Mouse (Mus musculus) limb, embryonic 12.5 days (tissue): ENCODE data around the gene Kptn. TPM values are rescaled to one million over a fixed set of nuclear protein-coding genes. Genes with fewer than 3 reads are reported as not detected.

Experiments used
- ATAC-seq: fragments of 200-750 bp; cut with Nextera tagmentation; 2 replicates; pipeline ENCODE4 v1.8.0; 2017; ENCODE audit warnings: low read depth, moderate TSS enrichment; ENCODE audit not compliant: insufficient number of reproducible peaks, insufficient read depth, low FRiP score, low TSS enrichment
- H3K27ac ChIP-seq: fragments of 300-500 bp; sonication (generic); 2 replicates; pipeline ENCODE4 v1.5.1; 2016; ENCODE audit warnings: mild to moderate bottlenecking, moderate library complexity
- H3K27me3 ChIP-seq: fragments of 300-500 bp; sonication (generic); 2 replicates; pipeline ENCODE4 v1.6.1; 2016; ENCODE audit warnings: mild to moderate bottlenecking, moderate library complexity
- H3K36me3 ChIP-seq: fragments of 300-500 bp; sonication (generic); 2 replicates; pipeline ENCODE4 v1.6.1; 2016; ENCODE audit warnings: mild to moderate bottlenecking, moderate library complexity
- H3K4me1 ChIP-seq: fragments of 300-500 bp; sonication (generic); replicated peaks from 2 replicates; pipeline ENCODE4 v1.6.1; 2016
- H3K4me2 ChIP-seq: fragments of 300-500 bp; sonication (generic); 2 replicates; pipeline ENCODE4 v1.6.1; 2016; ENCODE audit warnings: mild to moderate bottlenecking, moderate library complexity
- H3K4me3 ChIP-seq: fragments of 300-500 bp; sonication (generic); replicated peaks from 2 replicates; pipeline ENCODE4 v1.5.1; 2016; ENCODE audit warnings: mild to moderate bottlenecking
- H3K9ac ChIP-seq: fragments of 300-500 bp; sonication (generic); replicated peaks from 2 replicates; pipeline ENCODE4 v1.6.1; 2016; ENCODE audit warnings: mild to moderate bottlenecking, moderate library complexity
- H3K9me3 ChIP-seq: fragments of 300-500 bp; sonication (generic); 2 replicates; pipeline ENCODE4 v1.6.1; 2016; ENCODE audit warnings: mild to moderate bottlenecking, moderate library complexity
- WGBS: fragments of 180-500 bp; shearing (Covaris S2); methylation state at CpG from one replicate; pipeline ENCODE4 v1.1.7; 2016; 5-methylcytosine and 5-hydroxymethylcytosine counted together
- polyA plus RNA-seq: library from polyadenylated mRNA; unstranded; fragments of >200 nt; fragmentation: Nextera tagmentation; extraction: Ambion mirVana; gene quantifications from 2 replicates; pipeline ENCODE4 v1.2.1, GENCODE M21; 2016

Kptn gene
- polyA plus RNA-seq, 1 experiment from 2014 or later = 33.3 TPM

DNA sequence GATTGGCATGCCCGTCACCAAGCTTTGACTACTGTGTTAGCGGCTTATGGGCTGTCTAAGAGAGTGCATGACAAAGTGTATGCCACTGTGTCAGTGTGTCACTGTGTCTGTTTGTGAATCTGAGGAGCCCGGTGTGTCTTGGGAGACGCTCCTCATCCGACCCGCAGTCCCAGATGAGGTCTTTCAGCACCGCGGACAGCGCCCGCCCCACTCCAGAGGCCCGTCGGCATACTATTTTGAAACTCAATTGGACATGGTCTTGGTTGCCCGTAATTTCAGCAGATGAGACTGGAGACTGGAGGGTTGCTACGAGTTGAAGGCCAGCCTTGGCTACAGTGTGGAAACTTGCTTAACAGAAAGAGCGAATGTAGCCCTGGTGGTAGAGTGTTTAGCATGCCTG is 27.9 kb downstream of the Kptn start:
- 14% methylated on average over 15 of the region's 15 CpGs for WGBS
- no peak overlapping the region for H3K27ac ChIP-seq
- H3K27me3 ChIP-seq = peaks cover 33% of the 10 kb centered on the region
- no peak overlapping the region for H3K4me2 ChIP-seq
- H3K4me3 ChIP-seq = no peak overlapping the region
- no peaks in the 10 kb centered on the region for H3K9me3 ChIP-seq
- no peak for ATAC-seq
- H3K9ac ChIP-seq = no peak overlapping the region
- no peaks in the 10 kb centered on the region for H3K4me1 ChIP-seq
- no peaks in the 10 kb centered on the region for H3K36me3 ChIP-seq

DNA sequence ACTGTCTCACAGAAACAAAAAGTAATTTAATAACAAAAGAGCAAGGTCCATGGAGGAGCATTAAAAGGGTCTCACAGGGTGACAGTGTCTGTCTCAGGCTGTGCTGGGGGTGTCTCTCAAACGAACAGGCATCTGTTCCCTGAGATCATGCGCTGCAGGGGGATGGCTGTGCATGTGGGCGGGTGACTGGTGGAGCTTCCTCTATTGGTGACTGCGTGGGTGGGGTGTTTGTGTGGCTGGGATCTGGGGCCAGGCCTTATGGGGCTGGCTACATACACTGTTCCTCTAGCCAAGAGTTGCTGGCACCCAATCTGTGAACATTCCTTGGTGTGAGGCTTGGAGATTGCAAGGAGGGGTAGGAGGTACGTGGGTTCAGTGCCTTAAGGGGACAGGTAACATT is 29.5 kb downstream of the Kptn start:
- ATAC-seq = no peak
- Histone ChIP-seq H3K9ac (no peak overlapping the region), H3K36me3 (no peaks in the 10 kb centered on the region), H3K27ac (no peak overlapping the region), H3K4me1 (no peaks in the 10 kb centered on the region), H3K9me3 (no peaks in the 10 kb centered on the region), H3K4me2 (no peak overlapping the region), H3K4me3 (no peak overlapping the region), H3K27me3 (peaks cover 33% of the 10 kb centered on the region)
- 63% methylated on average over 5 of the region's 5 CpGs for WGBS

DNA sequence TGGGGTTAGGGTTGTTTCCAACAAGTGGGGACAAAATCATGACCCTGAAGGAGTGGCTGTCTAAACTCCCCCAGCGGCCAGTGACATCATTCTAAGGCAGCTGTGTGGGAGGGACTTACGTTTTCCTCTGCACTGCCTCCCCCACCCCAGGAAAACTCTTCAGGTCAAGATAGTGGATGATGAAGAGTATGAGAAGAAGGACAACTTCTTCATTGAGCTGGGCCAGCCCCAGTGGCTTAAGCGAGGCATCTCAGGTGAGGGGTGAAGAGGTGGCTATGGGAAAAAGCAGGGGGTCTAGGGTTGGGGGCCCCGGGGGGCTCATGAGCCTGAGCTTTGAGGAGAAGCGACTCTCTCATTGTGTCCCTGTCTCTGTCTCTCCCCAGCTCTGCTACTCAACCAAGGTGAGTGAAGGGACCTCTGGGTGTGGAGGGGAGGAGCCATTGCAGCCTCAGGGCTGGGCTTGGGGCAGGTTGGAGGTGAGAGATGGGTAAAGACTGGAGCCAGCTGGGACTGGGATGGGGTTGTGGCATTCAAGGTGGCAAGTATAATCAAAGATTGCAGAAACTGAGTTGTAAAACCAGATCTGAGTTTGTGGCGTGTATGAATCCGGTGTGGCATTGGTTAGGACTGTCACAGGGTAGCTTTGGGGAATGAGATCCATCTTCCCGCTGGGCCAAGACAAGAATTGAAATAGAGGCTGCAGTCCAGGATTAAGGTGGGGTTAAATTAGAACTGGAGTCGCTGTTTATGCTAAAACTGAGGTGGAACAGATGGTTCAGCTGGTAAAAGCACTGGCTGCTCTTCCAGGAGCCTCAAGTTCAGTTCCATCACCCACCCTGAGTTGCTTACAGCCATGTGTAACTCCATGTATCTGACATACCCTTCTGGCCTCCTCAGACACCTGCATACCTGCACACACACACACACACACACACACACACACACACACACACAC is 30.8 kb downstream of the Kptn start:
- no peak overlapping the region for H3K27ac ChIP-seq
- no peak overlapping the region for H3K4me3 ChIP-seq
- no peaks in the 10 kb centered on the region for H3K9me3 ChIP-seq
- no peak overlapping the region for H3K9ac ChIP-seq
- ATAC-seq = no peak
- WGBS = 64% methylated on average over 9 of the region's 9 CpGs
- no peaks in the 10 kb centered on the region for H3K36me3 ChIP-seq
- no peak overlapping the region for H3K4me2 ChIP-seq
- peaks cover 24% of the 10 kb centered on the region for H3K27me3 ChIP-seq
- no peaks in the 10 kb centered on the region for H3K4me1 ChIP-seq

DNA sequence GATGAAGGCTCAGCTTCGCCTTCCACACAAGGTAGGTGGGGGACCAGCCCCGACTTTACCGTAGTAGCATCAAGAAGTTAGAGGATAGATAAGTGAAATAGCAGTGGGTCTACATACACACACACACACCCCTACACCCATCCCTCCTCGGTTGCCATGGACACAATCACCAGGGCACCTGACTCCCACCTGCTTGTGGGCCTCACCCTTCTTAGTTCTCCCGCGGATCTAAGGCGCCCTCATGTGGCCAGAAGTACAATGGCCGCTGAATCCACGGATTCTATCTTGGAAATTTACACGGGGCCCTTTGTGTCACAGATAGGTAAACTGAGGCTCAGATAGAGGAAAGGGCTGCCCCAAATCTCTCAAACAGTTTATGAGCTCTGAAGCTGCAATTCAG is 33.8 kb downstream of the Kptn start:
- no peaks in the 10 kb centered on the region for H3K4me1 ChIP-seq
- peaks cover 17% of the 10 kb centered on the region for H3K27me3 ChIP-seq
- no peak overlapping the region for H3K4me3 ChIP-seq
- no peak overlapping the region for H3K4me2 ChIP-seq
- no peak overlapping the region for H3K9ac ChIP-seq
- no peak overlapping the region for H3K27ac ChIP-seq
- WGBS = 17% methylated on average over 10 of the region's 10 CpGs
- H3K9me3 ChIP-seq = no peaks in the 10 kb centered on the region
- H3K36me3 ChIP-seq = no peaks in the 10 kb centered on the region
- peak; percentile 60; the same call in 1 of the 2 replicates for ATAC-seq

DNA sequence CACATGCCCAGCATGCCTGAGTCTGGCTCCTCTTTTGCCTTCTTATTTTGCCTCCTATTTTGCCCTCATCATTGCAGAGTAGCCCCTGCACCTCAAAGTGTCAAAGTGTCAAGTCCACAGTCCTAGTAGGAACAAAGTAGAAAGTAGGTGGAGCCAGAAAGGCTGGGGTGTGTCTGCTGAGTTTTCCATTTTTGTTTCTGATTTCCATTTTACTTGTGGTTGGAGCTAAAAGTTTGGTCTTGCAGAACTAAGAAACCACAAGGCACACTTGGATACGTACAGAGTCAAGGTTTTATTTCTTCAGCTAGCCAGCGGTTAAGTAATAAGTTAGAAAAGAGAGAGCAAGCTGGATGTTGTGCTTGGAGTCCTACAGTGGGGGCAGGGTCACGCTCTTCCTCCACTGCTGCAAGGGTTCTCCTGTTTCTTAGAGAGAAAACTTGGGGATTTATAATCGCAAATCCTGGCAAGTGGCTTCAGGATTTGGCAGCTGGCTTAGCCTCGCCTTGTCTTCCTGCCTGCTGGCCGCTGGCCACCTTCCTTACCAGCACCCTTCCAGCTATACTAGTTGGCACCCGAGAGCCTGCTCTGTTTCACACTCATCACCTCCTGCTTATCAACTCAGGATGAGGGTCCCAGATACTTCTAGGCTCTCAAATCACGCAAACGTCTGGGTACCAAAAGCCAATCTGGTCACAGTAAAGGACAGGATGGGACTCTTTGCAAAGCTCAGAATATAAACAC is 35.6 kb downstream of the Kptn start:
- no peak overlapping the region for H3K27ac ChIP-seq
- H3K9ac ChIP-seq = no peak overlapping the region
- H3K9me3 ChIP-seq = no peaks in the 10 kb centered on the region
- H3K36me3 ChIP-seq = no peaks in the 10 kb centered on the region
- H3K4me3 ChIP-seq = no peak overlapping the region
- no peak overlapping the region for H3K4me2 ChIP-seq
- H3K27me3 ChIP-seq = peaks cover 35% of the 10 kb centered on the region
- no peak for ATAC-seq
- H3K4me1 ChIP-seq = no peaks in the 10 kb centered on the region
- 67% methylated on average over 9 of the region's 9 CpGs for WGBS

DNA sequence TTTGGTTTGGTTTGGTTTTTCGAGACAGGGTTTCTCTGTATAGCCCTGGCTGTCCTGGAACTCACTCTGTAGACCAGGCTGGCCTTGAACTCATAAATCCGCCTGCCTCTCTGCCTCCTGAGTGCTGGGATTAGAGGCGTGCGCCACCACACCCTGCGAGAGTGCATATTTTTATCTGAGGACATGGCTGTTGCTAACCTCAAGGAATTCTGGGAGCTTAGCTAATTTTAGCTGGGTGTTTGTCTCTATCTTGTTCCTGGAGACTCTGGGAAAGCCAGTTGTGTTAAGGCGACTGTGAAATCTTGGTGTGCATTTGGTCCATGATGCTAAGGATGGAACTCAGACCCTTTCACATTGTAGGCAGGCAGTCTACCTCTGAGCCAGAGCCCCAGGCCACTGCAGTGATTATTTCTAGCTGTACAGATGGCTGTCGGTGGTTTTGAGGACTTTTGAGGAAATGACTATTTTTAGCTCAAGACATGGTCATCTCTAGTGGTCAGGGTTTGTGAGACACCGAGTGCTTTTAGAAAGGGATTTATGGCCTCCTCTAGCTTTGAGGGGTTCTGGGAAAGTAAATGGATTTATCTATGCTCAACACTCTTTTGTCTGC is 36.5 kb downstream of the Kptn start:
- WGBS = 74% methylated on average over 8 of the region's 8 CpGs
- H3K27me3 ChIP-seq = peaks cover 44% of the 10 kb centered on the region
- no peak for ATAC-seq
- H3K4me1 ChIP-seq = no peaks in the 10 kb centered on the region
- H3K27ac ChIP-seq = no peak overlapping the region
- no peak overlapping the region for H3K9ac ChIP-seq
- H3K4me3 ChIP-seq = no peak overlapping the region
- no peaks in the 10 kb centered on the region for H3K36me3 ChIP-seq
- H3K9me3 ChIP-seq = 0 out of 2 replicates have a peak, but pooled peaks cover 2% of the 10 kb centered on the region
- no peak overlapping the region for H3K4me2 ChIP-seq

DNA sequence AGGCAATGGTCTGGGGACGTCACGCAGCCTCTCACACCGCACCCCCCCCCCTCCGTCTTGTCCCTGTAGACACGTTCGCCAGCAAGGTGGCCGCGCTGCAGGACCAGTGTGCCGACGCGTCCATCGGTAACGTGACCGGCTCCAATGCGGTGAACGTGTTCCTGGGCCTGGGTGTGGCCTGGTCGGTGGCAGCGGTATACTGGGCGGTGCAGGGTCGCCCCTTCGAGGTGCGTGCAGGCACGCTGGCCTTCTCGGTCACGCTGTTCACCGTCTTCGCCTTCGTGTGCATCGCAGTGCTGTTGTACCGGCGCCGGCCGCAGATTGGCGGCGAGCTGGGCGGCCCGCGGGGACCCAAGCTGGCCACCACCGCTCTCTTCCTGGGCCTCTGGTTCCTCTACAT is 39.0 kb downstream of the Kptn start:
- H3K4me3 ChIP-seq = peak overlapping the region; percentile 19
- no peaks in the 10 kb centered on the region for H3K36me3 ChIP-seq
- ATAC-seq = no peak
- peak overlapping the region; percentile 24; the same call in 1 of the 2 replicates for H3K4me2 ChIP-seq
- 0 out of 2 replicates have a peak, but pooled peaks cover 5% of the 10 kb centered on the region for H3K9me3 ChIP-seq
- H3K4me1 ChIP-seq = no peaks in the 10 kb centered on the region
- H3K27ac ChIP-seq = no peak overlapping the region
- no peak overlapping the region for H3K9ac ChIP-seq
- WGBS = 8% methylated on average over 35 of the region's 39 CpGs
- peaks cover 53% of the 10 kb centered on the region for H3K27me3 ChIP-seq

DNA sequence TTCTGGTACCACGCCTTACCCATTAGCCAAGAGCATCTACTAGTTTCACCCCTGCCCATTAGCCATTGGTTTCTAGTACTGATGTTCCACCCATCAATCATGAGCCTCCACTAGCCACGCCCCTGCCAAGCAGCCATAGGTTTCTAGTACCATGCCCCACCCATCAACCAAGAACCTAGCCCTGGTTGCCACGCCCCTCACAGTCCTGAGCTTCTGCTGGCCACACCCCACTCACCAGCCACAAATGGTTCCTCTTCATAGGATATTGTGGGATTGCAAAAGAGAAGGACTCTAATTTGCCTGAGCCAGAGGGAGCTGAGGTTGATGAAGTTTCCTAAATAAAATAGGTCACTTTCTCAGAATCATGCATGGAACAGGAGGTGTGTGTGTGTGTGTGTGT is 41.0 kb downstream of the Kptn start:
- Histone ChIP-seq H3K36me3 (no peaks in the 10 kb centered on the region), H3K4me1 (no peaks in the 10 kb centered on the region), H3K27ac (no peak overlapping the region), H3K9ac (no peak overlapping the region), H3K4me3 (no peak overlapping the region), H3K9me3 (0 out of 2 replicates have a peak, but pooled peaks cover 5% of the 10 kb centered on the region), H3K4me2 (no peak overlapping the region), H3K27me3 (peaks cover 53% of the 10 kb centered on the region)
- no peak for ATAC-seq
- WGBS = 61% methylated on average over 3 of the region's 3 CpGs

DNA sequence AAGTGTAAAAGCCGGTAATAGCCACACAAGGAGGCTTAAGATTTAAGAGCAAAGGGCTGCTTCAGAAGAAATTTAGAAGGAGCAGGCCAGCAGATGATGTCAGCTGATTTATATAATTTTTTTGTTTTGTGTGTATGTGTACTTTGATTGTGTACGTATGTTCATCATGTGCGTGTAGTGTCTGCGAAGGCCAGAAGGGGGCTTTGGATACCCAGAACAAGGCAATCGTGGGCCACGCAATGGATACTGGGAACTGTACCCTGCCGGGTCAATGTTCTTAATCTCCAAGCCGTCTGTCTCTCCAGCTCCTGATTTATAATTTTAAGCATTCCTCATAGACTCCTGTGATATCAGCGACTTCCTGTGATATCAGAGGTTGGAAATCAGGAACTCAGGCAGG is 41.6 kb downstream of the Kptn start:
- H3K27ac ChIP-seq = no peak overlapping the region
- H3K9ac ChIP-seq = no peak overlapping the region
- 0 out of 2 replicates have a peak, but pooled peaks cover 5% of the 10 kb centered on the region for H3K9me3 ChIP-seq
- no peaks in the 10 kb centered on the region for H3K4me1 ChIP-seq
- no peak overlapping the region for H3K4me3 ChIP-seq
- WGBS = 91% methylated on average over 9 of the region's 9 CpGs
- peaks cover 53% of the 10 kb centered on the region for H3K27me3 ChIP-seq
- no peaks in the 10 kb centered on the region for H3K36me3 ChIP-seq
- no peak overlapping the region for H3K4me2 ChIP-seq
- ATAC-seq = no peak

DNA sequence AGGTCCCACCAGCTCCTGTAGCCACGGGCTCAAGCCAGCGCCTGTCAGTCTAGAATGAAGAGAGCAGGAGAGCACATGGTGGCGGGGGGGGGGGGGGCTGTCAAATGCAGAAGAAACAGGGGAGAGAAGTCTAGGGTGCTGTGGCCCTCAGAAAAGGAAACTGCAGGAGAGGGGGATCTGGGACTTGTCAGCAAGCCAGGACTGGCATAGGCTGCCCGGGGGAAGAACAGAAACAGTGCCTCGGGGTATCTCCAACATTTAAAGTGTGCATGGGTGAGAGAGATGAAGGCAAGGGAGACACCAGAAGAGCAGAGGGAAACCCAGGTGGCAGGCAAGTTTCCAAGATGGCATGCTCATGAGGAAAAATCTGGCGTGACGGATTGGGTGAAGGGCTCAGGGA is 42.3 kb downstream of the Kptn start:
- WGBS = 72% methylated on average over 7 of the region's 7 CpGs
- ATAC-seq = no peak
- no peak overlapping the region for H3K27ac ChIP-seq
- H3K4me3 ChIP-seq = no peak overlapping the region
- no peak overlapping the region for H3K9ac ChIP-seq
- H3K27me3 ChIP-seq = peaks cover 51% of the 10 kb centered on the region
- H3K9me3 ChIP-seq = 0 out of 2 replicates have a peak, but pooled peaks cover 5% of the 10 kb centered on the region
- no peak overlapping the region for H3K4me2 ChIP-seq
- H3K4me1 ChIP-seq = no peaks in the 10 kb centered on the region
- H3K36me3 ChIP-seq = no peaks in the 10 kb centered on the region

DNA sequence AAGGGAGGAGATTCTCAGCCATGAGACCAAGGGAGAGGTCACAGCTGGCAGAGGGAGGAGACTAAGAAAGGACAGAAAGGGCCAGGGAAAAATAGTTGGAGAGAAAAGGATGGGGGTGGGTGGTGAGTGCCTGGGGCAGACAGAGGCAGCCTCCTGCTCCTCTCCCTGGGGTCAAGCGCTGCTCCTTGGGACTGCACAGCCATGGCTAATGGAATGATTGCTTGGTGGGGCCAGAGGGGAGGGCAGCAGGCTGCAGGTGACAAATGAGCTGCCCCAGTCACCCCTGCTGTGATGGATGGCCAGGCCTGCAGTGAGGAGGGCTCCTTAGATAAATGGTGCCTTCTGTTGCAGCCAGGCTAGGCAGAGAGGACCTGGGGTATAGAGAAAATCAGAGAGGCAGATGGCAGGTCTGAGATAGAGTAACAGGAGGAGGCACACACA is 52.5 kb downstream of the Kptn start:
- H3K9ac ChIP-seq = no peak overlapping the region
- no peak overlapping the region for H3K4me3 ChIP-seq
- WGBS = 0% methylated on average over 1 of the region's 1 CpGs
- peaks cover 7% of the 10 kb centered on the region; the same call in 1 of the 2 replicates for H3K9me3 ChIP-seq
- no peak overlapping the region for H3K4me2 ChIP-seq
- H3K36me3 ChIP-seq = no peaks in the 10 kb centered on the region
- no peak overlapping the region for H3K27ac ChIP-seq
- peaks cover 73% of the 10 kb centered on the region for H3K27me3 ChIP-seq
- peaks cover 18% of the 10 kb centered on the region for H3K4me1 ChIP-seq
- ATAC-seq = no peak
